Mouse (Mus musculus): ENCODE data around the gene Ppip5k2.

GRCm38 (mm10) chr1:97781674-97782073, 11.5 kb upstream of the Ppip5k2 start:
- TF ChIP-seq POLR2A (IDR thresholded peaks at IDR 0.05; ENCODE audit: borderline replicate concordance, control insufficient read depth, low read depth, low read length) (no peak), CTCF (IDR thresholded peaks at IDR 0.05; ENCODE audit: control insufficient read depth, insufficient read depth, low read length) (no peak)

Data from bone marrow, adult 2 months (tissue).